Mouse (Mus musculus) bone marrow macrophage, adult 2 months (primary cell): ENCODE data around the gene Chst11.

Source experiments
- CTCF ChIP-seq: IDR thresholded peaks from 2 replicates; pipeline ENCODE4 v1.5.1; 2012; ENCODE audit warnings: low read depth, mild to moderate bottlenecking, low read length, moderate library complexity
- POLR2A ChIP-seq: IDR thresholded peaks from 2 replicates; pipeline ENCODE4 v1.6.1; 2012; ENCODE audit warnings: mild to moderate bottlenecking, low read depth, low read length, borderline replicate concordance

DNA sequence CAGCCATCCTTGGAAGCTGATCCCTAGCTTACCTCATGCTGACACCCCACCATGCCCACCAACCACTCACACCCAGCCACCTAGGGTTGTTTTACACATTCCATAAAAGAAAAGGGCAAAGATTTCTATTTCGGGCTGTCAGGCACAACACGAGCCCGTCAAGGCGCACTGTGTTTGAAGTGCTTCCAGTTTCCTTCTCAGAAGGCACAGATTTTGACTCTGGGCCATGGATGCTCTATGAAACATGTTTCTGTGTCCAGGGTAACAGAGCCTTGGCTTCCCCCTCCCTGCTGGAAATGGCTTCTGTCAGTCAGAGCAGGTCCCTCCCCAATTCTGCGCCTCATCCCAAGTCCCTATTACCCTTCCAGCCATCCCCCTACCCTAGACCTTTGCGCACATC is 125.7 kb downstream of the Chst11 start:
- TF ChIP-seq CTCF (no peak), POLR2A (no peak)
